In genomic region chr5:114360968-114361367, GRCm38 (mm10) we compare ENCODE assay signal across 19 mouse cellular contexts.
"Had no signal": no experiment of that assay in that cellular context is flagged by ENCODE, and none has a peak within 500 bp of the region (broad histone marks: within the 10 kb centered on the region; RNA-seq: fewer than 3 reads in every experiment).

No protein-coding gene starts in this region.

- H3K4me3 ChIP-seq: limb, embryonic 10.5 days; limb, embryonic 13.5 days; liver, embryonic 12.5 days; liver, embryonic 15.5 days; lung, embryonic 15.5 days; midbrain, embryonic 12.5 days; midbrain, embryonic 15.5 days; myocyte; neural tube, embryonic 13.5 days; stomach, embryonic 15.5 days had no signal

- ATAC-seq: intestine, postnatal 0 days; liver, embryonic 12.5 days; midbrain, embryonic 15.5 days had no signal

- H3K9ac ChIP-seq: limb, embryonic 13.5 days; liver, embryonic 12.5 days; liver, embryonic 15.5 days; lung, embryonic 15.5 days; midbrain, embryonic 12.5 days; midbrain, embryonic 15.5 days; neural tube, embryonic 13.5 days; stomach, embryonic 15.5 days had no signal

- H3K4me2 ChIP-seq: limb, embryonic 13.5 days; liver, embryonic 12.5 days; liver, embryonic 15.5 days; lung, embryonic 15.5 days; midbrain, embryonic 12.5 days; midbrain, embryonic 15.5 days; neural tube, embryonic 13.5 days; stomach, embryonic 15.5 days had no signal

- DNase-seq: kidney, adult 2 months; kidney, postnatal 4 days; liver; lung, adult 18-20 months; lung, postnatal 10 days; lung, postnatal 36 days; thymus, postnatal 25 days had no signal

- H3K9me3 ChIP-seq: limb, embryonic 10.5 days; limb, embryonic 13.5 days; liver, embryonic 12.5 days; liver, embryonic 15.5 days; lung, embryonic 15.5 days; midbrain, embryonic 12.5 days; midbrain, embryonic 15.5 days; neural tube, embryonic 13.5 days; stomach, embryonic 15.5 days had no signal

- H3K27ac ChIP-seq: kidney, postnatal 0 days; limb, embryonic 10.5 days; limb, embryonic 13.5 days; liver, embryonic 12.5 days; liver, embryonic 15.5 days; lung, embryonic 15.5 days; midbrain, embryonic 12.5 days; midbrain, embryonic 15.5 days; neural tube, embryonic 13.5 days; stomach, embryonic 15.5 days had no signal

- H3K27me3 ChIP-seq: limb, embryonic 13.5 days; liver, embryonic 12.5 days; liver, embryonic 15.5 days; lung, embryonic 15.5 days; midbrain, embryonic 12.5 days; midbrain, embryonic 15.5 days; neural tube, embryonic 13.5 days; stomach, embryonic 15.5 days had no signal
